Comparison of ENCODE assay signal across 20 mouse cellular contexts in the genomic region with DNA sequence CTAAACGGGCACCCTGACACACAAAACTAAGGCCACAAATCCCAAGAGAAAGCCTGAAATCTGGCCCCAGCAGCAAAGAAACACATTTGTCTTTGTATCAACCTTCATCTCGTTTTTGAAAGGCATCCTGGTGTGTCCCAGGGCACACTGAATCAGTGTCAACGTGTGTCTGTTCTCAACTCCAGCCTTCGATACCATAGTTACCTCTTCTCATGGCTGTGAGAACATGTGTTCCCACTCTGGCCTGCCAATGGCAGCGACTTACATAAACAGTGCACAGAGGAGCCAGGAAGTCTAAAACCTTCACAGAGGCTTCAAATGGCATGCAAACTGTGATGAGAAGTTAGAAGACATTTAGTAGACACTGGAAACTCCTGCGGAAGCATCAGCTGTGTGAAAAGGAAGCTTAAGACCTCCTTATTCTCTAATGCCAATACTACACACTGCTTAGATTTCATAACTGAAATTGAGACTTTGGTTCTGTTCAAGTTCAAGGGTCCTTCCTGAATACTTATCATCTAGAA.
DNase-seq lines count a peak whose midpoint lies in the region; ATAC-seq and TF ChIP-seq lines count a peak whose summit lies in the region.
"Had no signal": no experiment of that assay in that cellular context is flagged by ENCODE, and none has a peak within 500 bp of the region (broad histone marks: within the 10 kb centered on the region; RNA-seq: fewer than 3 reads in every experiment).

No protein-coding gene starts in this region.

- H3K79me2 ChIP-seq in CH12.LX (replicated peaks; ENCODE audit: control insufficient read depth, extremely low read depth, insufficient read depth, poor library complexity, severe bottlenecking): peaks cover 6% of the 10 kb centered on the region; the same call in 1 of the 2 replicates

- TF ChIP-seq POLR2A in CH12.LX (IDR thresholded peaks at IDR 0.05; ENCODE audit: low read depth, low read length): peak; percentile 51; the same call in 1 of the 2 replicates

- dilution Hi-C loops in CH12.LX (cut with MboI; ENCODE audit: extremely low pct_ligation_motif_present, extremely low pct_unique_long_range_greater_than_20kb, low sequenced_read_pairs): no loop called here

- in situ Hi-C loops in CH12.LX (cut with MboI; ENCODE audit: low pct_ligation_motif_present, low pct_unique_long_range_greater_than_20kb, low sequenced_read_pairs): no loop called here

- no peaks in the 10 kb centered on the region for H3K27me3 ChIP-seq in CH12.LX (replicated peaks)
- H3K27me3 ChIP-seq in hindbrain, embryonic 11.5 days (ENCODE audit: control insufficient read depth, insufficient read depth, low read length): no peaks in the 10 kb centered on the region
- H3K27me3 ChIP-seq: Patski had no signal

- no peak for TF ChIP-seq CTCF in CH12.LX (conservative IDR thresholded peaks at IDR 0.05 in 1 of 2, IDR thresholded peaks at IDR 0.05 in 1 of 2; ENCODE audit: low read depth in 2 of 2, low read length in 2 of 2)

- DNase-seq in CD4-positive helper T cell, adult 2 months (ENCODE audit: low read depth, low spot score): peak; percentile 22
- no peak for DNase-seq in CH12.LX (ENCODE audit: extremely low read depth)
- DNase-seq in induced T-regulatory cell, adult 2 months (ENCODE audit: low read depth): peak; percentile 48
- no peak for DNase-seq in hindbrain, embryonic 11.5 days (ENCODE audit: low spot score)
- DNase-seq in spleen, postnatal 4 days (ENCODE audit: low spot score in 2 of 2): no peak
- no peak for DNase-seq in cerebellum, adult 11 months
- DNase-seq: adrenal gland, adult 2 months; adrenal gland, adult 8-10 months; adrenal gland, postnatal 10 days; adrenal gland, postnatal 14 days; adrenal gland, postnatal 25 days; adrenal gland, postnatal 36 days; B cell, adult 2 months; cerebellum, adult 11-12 months; cerebellum, adult 18-20 months; cerebellum, adult 2 months; cerebellum, adult 8-10 months; cerebellum, adult 9-10 months had no signal

- no peaks in the 10 kb centered on the region for H3K36me3 ChIP-seq in CH12.LX (replicated peaks in 1 of 2; ENCODE audit: control insufficient read depth in 1 of 2, insufficient read depth in 1 of 2, low read length in 1 of 2)
- no peaks in the 10 kb centered on the region for H3K36me3 ChIP-seq in hindbrain, embryonic 11.5 days (ENCODE audit: control insufficient read depth, insufficient read depth, low read length)
- H3K36me3 ChIP-seq: G1E had no signal

- H3K9ac ChIP-seq in CH12.LX (ENCODE audit: insufficient read depth, low read depth): peak overlapping the region; percentile 61
- no peak overlapping the region for H3K9ac ChIP-seq in hindbrain, embryonic 11.5 days (ENCODE audit: low read depth, low read length)

- H3K4me3 ChIP-seq in CH12.LX (replicated peaks in 1 of 3; ENCODE audit: low read depth in 2 of 3, low read length in 2 of 3, poor library complexity in 1 of 3): peak overlapping the region in 1 of 3 experiments; percentile 4
- no peak overlapping the region for H3K4me3 ChIP-seq in hindbrain, embryonic 11.5 days (ENCODE audit: low read depth, low read length)

- ATAC-seq in hindbrain, embryonic 11.5 days (ENCODE audit: low FRiP score): no peak

- H3K4me2 ChIP-seq in CH12.LX (ENCODE audit: insufficient read depth, low read depth, poor library complexity, severe bottlenecking): peak overlapping the region; percentile 10
- H3K4me2 ChIP-seq in hindbrain, embryonic 11.5 days (replicated peaks; ENCODE audit: low read depth, low read length): no peak overlapping the region

- no peak for TF ChIP-seq EP300 in CH12.LX (IDR thresholded peaks at IDR 0.05; ENCODE audit: low read length)

- no peaks in the 10 kb centered on the region for H3K9me3 ChIP-seq in CH12.LX (replicated peaks; ENCODE audit: low read length)
- no peaks in the 10 kb centered on the region for H3K9me3 ChIP-seq in hindbrain, embryonic 11.5 days (ENCODE audit: control insufficient read depth, low read length)
- H3K9me3 ChIP-seq: G1E had no signal

- H3K27ac ChIP-seq in CH12.LX (ENCODE audit: insufficient read depth, low read depth): peak overlapping the region; percentile 91
- H3K27ac ChIP-seq in hindbrain, embryonic 11.5 days (ENCODE audit: low read depth, low read length): no peak overlapping the region

- WGBS in hindbrain, embryonic 11.5 days: 79% methylated on average over 6 of the region's 6 CpGs

- H3K4me1 ChIP-seq in CH12.LX (ENCODE audit: control insufficient read depth in 1 of 2, insufficient read depth in 2 of 2): peaks cover 16 to 55% of the 10 kb centered on the region in 2 experiments
- no peaks in the 10 kb centered on the region for H3K4me1 ChIP-seq in hindbrain, embryonic 11.5 days (replicated peaks; ENCODE audit: control insufficient read depth, insufficient read depth, low read length)

- TF ChIP-seq RAD21 in CH12.LX (IDR thresholded peaks at IDR 0.05; ENCODE audit: low read depth, low read length): no peak

TF ChIP-seq in CH12.LX, 34 proteins besides CTCF, POLR2A, EP300 and RAD21:
- TF ChIP-seq MAZ (IDR thresholded peaks at IDR 0.05; ENCODE audit: low read depth, low read length) (no peak), JUN (IDR thresholded peaks at IDR 0.05; ENCODE audit: insufficient read depth, low read depth, low read length) (no peak), NRF1 (IDR thresholded peaks at IDR 0.05; ENCODE audit: low read depth, low read length) (no peak), NELFE (IDR thresholded peaks at IDR 0.05; ENCODE audit: low read depth, low read length) (no peak), GABPA (IDR thresholded peaks at IDR 0.05; ENCODE audit: insufficient replicate concordance, low read depth, low read length) (no peak), ELF1 (IDR thresholded peaks at IDR 0.05; ENCODE audit: low read depth, low read length) (0 out of 2 replicates have a peak, but pooled peaks have one; percentile 46), UBTF (IDR thresholded peaks at IDR 0.05; ENCODE audit: low read depth, low read length) (no peak), RCOR1 (conservative IDR thresholded peaks at IDR 0.05; ENCODE audit: low read depth, low read length) (no peak), SMC3 (IDR thresholded peaks at IDR 0.05; ENCODE audit: low read depth, low read length) (no peak), BHLHE40 (IDR thresholded peaks at IDR 0.05; ENCODE audit: low read depth, low read length) (peak; percentile 21; the same call in 1 of the 2 replicates), MAX (IDR thresholded peaks at IDR 0.05; ENCODE audit: low read length) (peak; percentile 81), SIN3A (IDR thresholded peaks at IDR 0.05; ENCODE audit: low read length) (0 out of 2 replicates have a peak, but pooled peaks have one; percentile 36), MEF2A (IDR thresholded peaks at IDR 0.05; ENCODE audit: borderline replicate concordance, low read depth, low read length) (0 out of 2 replicates have a peak, but pooled peaks have one; percentile 2), USF1 (IDR thresholded peaks at IDR 0.05; ENCODE audit: low read depth, low read length) (no peak), CHD2 (IDR thresholded peaks at IDR 0.05; ENCODE audit: low read length) (no peak), ZMIZ1 (IDR thresholded peaks at IDR 0.05; ENCODE audit: low read depth, low read length) (no peak), KAT2A (IDR thresholded peaks at IDR 0.05; ENCODE audit: insufficient replicate concordance, low read length) (no peak), USF2 (conservative IDR thresholded peaks at IDR 0.05; ENCODE audit: low read depth, low read length) (0 out of 2 replicates have a peak, but pooled peaks have one; percentile 12), CHD1 (IDR thresholded peaks at IDR 0.05; ENCODE audit: low read depth, low read length) (no peak), MAFK (IDR thresholded peaks at IDR 0.05; ENCODE audit: insufficient replicate concordance, low read length) (no peak), E2F4 (IDR thresholded peaks at IDR 0.05; ENCODE audit: insufficient replicate concordance, low read depth, low read length) (no peak), HCFC1 (IDR thresholded peaks at IDR 0.05; ENCODE audit: low read depth, low read length) (no peak), ZC3H11A (IDR thresholded peaks at IDR 0.05; ENCODE audit: low read depth, low read length) (no peak), IRF4 (IDR thresholded peaks at IDR 0.05; ENCODE audit: low read depth, low read length) (no peak), MYC (IDR thresholded peaks at IDR 0.05; ENCODE audit: low read depth, low read length) (peak; percentile 44; the same call in 1 of the 2 replicates), ETS1 (conservative IDR thresholded peaks at IDR 0.05; ENCODE audit: low read depth, low read length) (no peak), TCF12 (IDR thresholded peaks at IDR 0.05; ENCODE audit: low read depth, low read length) (peak; percentile 17; the same call in 1 of the 2 replicates), PAX5 (IDR thresholded peaks at IDR 0.05; ENCODE audit: low read length) (no peak), MXI1 (IDR thresholded peaks at IDR 0.05; ENCODE audit: low read depth, low read length) (peak; percentile 61; the same call in 1 of the 2 replicates), TBP (conservative IDR thresholded peaks at IDR 0.05; ENCODE audit: low read depth, low read length) (peak; percentile 76), ZNF384 (IDR thresholded peaks at IDR 0.05; ENCODE audit: low read depth, low read length) (no peak), JUND (conservative IDR thresholded peaks at IDR 0.05; ENCODE audit: low read depth, low read length) (no peak), POLR2AphosphoS2 (IDR thresholded peaks at IDR 0.05; ENCODE audit: low read depth, low read length) (no peak), ZKSCAN1 (IDR thresholded peaks at IDR 0.05; ENCODE audit: borderline replicate concordance, low read depth, low read length) (no peak)

Comparison
In these comparisons a context has a peak if more than half of its experiments do, and no peak if none do; other contexts are left out.
1. DNase-seq: peak in CD4-positive helper T cell, adult 2 months (single experiment) and induced T-regulatory cell, adult 2 months (single experiment); none in CH12.LX (single experiment), hindbrain, embryonic 11.5 days (single experiment), spleen, postnatal 4 days (0 of 2) and cerebellum, adult 11 months (single experiment).